Mouse (Mus musculus): ENCODE results near the gene Dlgap5. TPM values are rescaled to one million over a fixed set of nuclear protein-coding genes. Genes with fewer than 3 reads are reported as not detected.
"Not testable (repeated sequence)": the region's sequence is repeated elsewhere in the genome, so short reads cannot be mapped to it uniquely, and the experiment has no call there.

The Dlgap5 gene
- 0.74 and 1.2 TPM in 2 replicates for polyA plus RNA-seq (2012; rRNA removed)

GRCm38 (mm10) chr14:47417775-47418665, at the start of gene Dlgap5:
Gene Dlgap5 (minus strand): TSS chr14:47418407.
- DNase-seq (ENCODE audit: low read depth) = peak; percentile 55

GRCm38 (mm10) chr14:47465468-47466175, 47.4 kb upstream of the Dlgap5 start:
- no peak for DNase-seq (ENCODE audit: low read depth)

GRCm38 (mm10) chr14:47464426-47464825, 46.2 kb upstream of the Dlgap5 start:
- no peak for DNase-seq (ENCODE audit: low read depth)

GRCm38 (mm10) chr14:47462877-47463460, 44.8 kb upstream of the Dlgap5 start:
- no peak for DNase-seq (ENCODE audit: low read depth)

- DNase-seq (ENCODE audit: low read depth) = no peak
These were observed 44.2 kb upstream of the Dlgap5 start for GRCm38 (mm10) chr14:47462453-47462852.

- no peak for DNase-seq (ENCODE audit: low read depth)
These were observed 43.8 kb upstream of the Dlgap5 start for GRCm38 (mm10) chr14:47461997-47462396.

- DNase-seq (ENCODE audit: low read depth) = no peak
These were observed 41.3 kb upstream of the Dlgap5 start for GRCm38 (mm10) chr14:47459556-47459955.

- DNase-seq (ENCODE audit: low read depth) = not testable (repeated sequence)
These were observed 31.9 kb upstream of the Dlgap5 start, which contains the start of gene Fbxo34 for GRCm38 (mm10) chr14:47450121-47450520. Gene Fbxo34 (plus strand): TSS chr14:47450421.

- DNase-seq (ENCODE audit: low read depth) = no peak
These were observed 27.3 kb upstream of the Dlgap5 start for GRCm38 (mm10) chr14:47445331-47446095.

GRCm38 (mm10) chr14:47444907-47445306, 26.7 kb upstream of the Dlgap5 start:
- DNase-seq (ENCODE audit: low read depth) = no peak

- no peak for DNase-seq (ENCODE audit: low read depth)
These were observed 20.7 kb upstream of the Dlgap5 start for GRCm38 (mm10) chr14:47438947-47439346.

- DNase-seq (ENCODE audit: low read depth) = no peak
These were observed 14.8 kb upstream of the Dlgap5 start for GRCm38 (mm10) chr14:47432987-47433386.

- no peak for DNase-seq (ENCODE audit: low read depth)
These were observed 4.3 kb upstream of the Dlgap5 start for GRCm38 (mm10) chr14:47422466-47422865.

- DNase-seq (ENCODE audit: low read depth) = no peak
These were observed 3.4 kb upstream of the Dlgap5 start for GRCm38 (mm10) chr14:47421606-47422005.

- DNase-seq (ENCODE audit: low read depth) = no peak
These were observed 1.6 kb upstream of the Dlgap5 start for GRCm38 (mm10) chr14:47419723-47420276.

- no peak for DNase-seq (ENCODE audit: low read depth)
These were observed 923 bp upstream of the Dlgap5 start for GRCm38 (mm10) chr14:47419034-47419625.

GRCm38 (mm10) chr14:47418666-47418991, 422 bp upstream of the Dlgap5 start:
- no peak for DNase-seq (ENCODE audit: low read depth)

- no peak for DNase-seq (ENCODE audit: low read depth)
These were observed 861 bp downstream of the Dlgap5 start for GRCm38 (mm10) chr14:47417346-47417745.

- DNase-seq (ENCODE audit: low read depth) = no peak
These were observed 12.2 kb downstream of the Dlgap5 start for GRCm38 (mm10) chr14:47406000-47406399.

GRCm38 (mm10) chr14:47402735-47403134, 15.5 kb downstream of the Dlgap5 start:
- DNase-seq (ENCODE audit: low read depth) = no peak

- no peak for DNase-seq (ENCODE audit: low read depth)
These were observed 22.0 kb downstream of the Dlgap5 start for GRCm38 (mm10) chr14:47396165-47396652.

Measured in gonadal fat pad, adult 2 months (tissue).